Mouse (Mus musculus) kidney, adult 8-10 months (tissue): ENCODE measurements at regions not wholly inside any gene's neighbourhood (a gene's known extent, or its start where the extent isn't known, plus 50 kb on each side); places are given as distances from the start of the nearest gene placed in this dataset.

Experiments
- DNase-seq, 2 experiments: peaks; one replicate each; pipeline ENCODE4 v3.0.0; 2022

GRCm38 (mm10) chrX:167152611-167153010 is 56.5 kb downstream of the Tmsb4x start:
- DNase-seq, result peak; percentile 19 to 20

DNA sequence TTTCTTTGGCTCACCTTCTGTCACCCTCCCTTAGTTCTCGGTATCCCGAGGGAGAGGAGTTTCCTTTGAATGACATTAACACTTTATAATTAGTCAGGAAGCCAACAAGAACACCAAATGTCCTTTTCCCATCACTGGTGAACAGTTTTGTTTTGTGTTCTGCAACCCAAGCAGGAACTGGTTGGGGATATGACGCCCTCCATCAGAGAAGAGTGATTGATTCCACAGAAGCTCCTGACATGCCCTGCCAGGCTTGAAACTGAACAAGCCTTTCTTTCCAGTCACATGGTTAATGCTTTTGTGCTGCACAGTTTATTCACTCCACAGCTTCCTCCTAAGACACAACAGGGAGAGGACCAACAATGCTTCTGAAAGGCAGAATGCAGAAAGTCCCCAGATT is 57.8 kb downstream of the Tmsb4x start:
- DNase-seq, result no peak

GRCm38 (mm10) chrX:167149400-167149799 is 59.7 kb downstream of the Tmsb4x start:
- DNase-seq, result no peak

GRCm38 (mm10) chrX:167146513-167147360 is 62.4 kb downstream of the Tmsb4x start:
- DNase-seq, result no peak

DNA sequence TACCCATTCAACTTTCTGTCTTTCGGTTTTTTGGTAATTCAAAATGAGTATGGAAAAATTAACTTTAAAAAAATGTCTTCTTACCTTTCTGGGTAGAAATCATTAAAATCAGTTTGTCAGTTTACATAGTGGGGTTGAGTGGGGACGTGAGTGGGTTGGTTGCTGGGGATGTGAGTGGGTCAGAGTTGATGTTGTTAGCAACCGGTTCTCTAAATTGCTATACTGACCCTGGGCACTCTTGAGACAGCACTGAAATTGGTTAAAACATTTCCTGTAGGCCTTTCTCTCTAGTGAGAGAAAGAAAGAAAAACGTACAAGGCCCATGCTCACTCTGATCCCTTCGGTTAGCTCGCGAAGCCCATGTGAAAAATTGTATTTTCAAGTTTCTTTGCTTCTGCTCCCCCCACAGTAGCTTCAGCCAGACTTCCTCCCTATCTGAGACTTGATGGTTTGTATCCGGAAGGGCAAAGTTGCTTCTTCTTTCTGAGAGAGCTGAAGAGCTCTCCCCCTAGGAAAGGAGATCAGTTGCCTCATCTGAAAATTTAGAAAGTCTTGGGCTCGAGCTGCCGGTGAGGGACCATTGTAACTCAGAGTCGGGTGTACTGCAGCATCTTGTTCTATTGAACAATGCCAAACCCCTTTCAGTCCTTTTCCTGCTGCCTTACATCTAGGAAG is 63.5 kb downstream of the Tmsb4x start:
- no peak for DNase-seq

- no peak for DNase-seq
These were observed 70.0 kb downstream of the Tmsb4x start for GRCm38 (mm10) chrX:167139110-167139509.

- DNase-seq, result no peak
These were observed 74.9 kb downstream of the Tmsb4x start for GRCm38 (mm10) chrX:167134250-167134649.

DNA sequence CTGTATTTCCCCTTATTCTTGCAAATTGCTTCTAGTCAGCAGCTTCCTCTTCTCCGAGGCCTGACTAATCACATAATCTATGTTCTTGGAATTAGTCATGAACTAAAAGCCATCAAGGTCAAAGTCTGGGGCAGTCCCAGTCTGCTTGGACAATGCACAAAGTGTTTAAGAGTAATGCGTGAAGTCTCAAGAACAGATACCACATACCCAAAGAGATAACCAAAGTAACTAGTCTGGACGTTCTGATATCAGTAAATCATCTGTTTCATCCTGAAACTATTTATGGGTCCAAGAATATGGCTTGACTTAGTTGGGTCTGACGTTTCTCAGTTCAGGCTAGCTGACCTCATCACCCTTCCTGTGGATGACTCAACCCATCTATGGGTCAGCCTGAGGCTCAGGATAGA is 76.1 kb downstream of the Tmsb4x start:
- DNase-seq, result no peak

- DNase-seq, result no peak
These were observed 77.8 kb downstream of the Tmsb4x start for GRCm38 (mm10) chrX:167131317-167131716.

GRCm38 (mm10) chrX:167130601-167131000 is 78.5 kb downstream of the Tmsb4x start:
- no peak for DNase-seq

DNA sequence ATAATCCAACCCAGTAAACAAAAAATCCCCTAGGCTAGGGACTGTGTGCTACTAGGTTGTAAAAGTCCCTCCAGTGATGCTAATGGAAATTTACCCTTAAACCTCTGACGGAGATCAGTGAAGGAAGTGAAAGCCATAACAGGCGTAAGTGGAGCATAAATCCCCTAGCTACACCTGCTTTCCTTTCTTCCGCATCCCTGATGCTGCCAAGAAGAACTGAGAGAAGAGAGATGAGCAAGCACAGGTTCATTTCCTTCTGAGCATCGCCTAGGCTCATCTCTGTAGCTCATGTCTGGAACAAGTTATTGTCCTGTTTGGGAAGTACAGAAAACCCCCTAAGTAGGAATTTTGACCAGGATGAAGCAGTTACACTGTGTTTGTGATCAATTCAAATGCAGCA is 89.8 kb downstream of the Tmsb4x start:
- no peak for DNase-seq

GRCm38 (mm10) chrX:167115096-167115495 is 94.0 kb downstream of the Tmsb4x start:
- no peak for DNase-seq

GRCm38 (mm10) chrX:167111059-167111871 is 97.8 kb downstream of the Tmsb4x start:
- DNase-seq, result no peak

- DNase-seq, result no peak
These were observed 100.8 kb downstream of the Tmsb4x start for GRCm38 (mm10) chrX:167108356-167108755.

DNA sequence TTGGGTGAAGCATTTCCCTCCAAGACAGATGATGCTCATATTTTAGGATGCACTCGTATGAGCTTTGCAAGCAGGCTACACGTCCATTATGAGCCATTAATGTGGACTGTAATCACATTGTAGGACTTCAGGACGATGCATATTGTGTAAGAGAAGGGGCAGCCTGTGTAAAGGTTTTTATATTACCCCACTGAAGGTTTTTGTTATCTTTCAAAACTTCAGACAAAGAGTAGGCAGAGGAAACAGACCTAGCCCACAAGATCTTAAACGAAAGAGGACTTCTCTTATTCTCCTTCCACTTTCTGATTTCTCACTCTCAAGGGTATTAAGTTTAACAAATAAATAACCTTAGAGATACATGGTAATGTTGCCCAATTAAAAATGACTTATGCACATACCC is 101.6 kb downstream of the Tmsb4x start:
- DNase-seq, result no peak

DNA sequence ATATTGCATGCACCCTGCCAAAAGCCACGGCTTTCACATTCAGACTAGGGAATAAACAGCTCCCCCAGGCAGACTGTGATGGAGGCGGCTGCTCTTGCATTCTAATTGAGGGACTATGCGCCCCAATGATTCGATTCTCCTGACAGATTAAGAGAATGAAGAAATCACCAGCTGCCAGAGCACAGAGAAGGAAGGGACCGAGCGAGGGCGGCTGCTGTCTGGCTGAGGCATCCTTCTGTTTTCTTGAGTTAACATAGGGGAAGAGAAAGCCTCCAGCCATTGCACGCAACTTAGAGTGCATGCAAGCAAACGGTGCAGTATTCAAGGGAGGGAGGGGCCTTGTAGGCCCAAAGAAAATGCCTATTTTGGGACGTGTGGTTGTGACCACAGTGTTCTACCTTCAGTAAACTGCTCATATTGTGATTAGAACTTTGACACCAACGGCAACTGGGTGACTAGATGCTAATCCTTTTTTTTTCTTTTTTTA is 103.1 kb downstream of the Tmsb4x start:
- no peak for DNase-seq

- no peak for DNase-seq
These were observed 103.8 kb downstream of the Tmsb4x start for GRCm38 (mm10) chrX:167105354-167105753.

- DNase-seq, result no peak
These were observed 104.9 kb downstream of the Tmsb4x start for GRCm38 (mm10) chrX:167104247-167104621.

DNA sequence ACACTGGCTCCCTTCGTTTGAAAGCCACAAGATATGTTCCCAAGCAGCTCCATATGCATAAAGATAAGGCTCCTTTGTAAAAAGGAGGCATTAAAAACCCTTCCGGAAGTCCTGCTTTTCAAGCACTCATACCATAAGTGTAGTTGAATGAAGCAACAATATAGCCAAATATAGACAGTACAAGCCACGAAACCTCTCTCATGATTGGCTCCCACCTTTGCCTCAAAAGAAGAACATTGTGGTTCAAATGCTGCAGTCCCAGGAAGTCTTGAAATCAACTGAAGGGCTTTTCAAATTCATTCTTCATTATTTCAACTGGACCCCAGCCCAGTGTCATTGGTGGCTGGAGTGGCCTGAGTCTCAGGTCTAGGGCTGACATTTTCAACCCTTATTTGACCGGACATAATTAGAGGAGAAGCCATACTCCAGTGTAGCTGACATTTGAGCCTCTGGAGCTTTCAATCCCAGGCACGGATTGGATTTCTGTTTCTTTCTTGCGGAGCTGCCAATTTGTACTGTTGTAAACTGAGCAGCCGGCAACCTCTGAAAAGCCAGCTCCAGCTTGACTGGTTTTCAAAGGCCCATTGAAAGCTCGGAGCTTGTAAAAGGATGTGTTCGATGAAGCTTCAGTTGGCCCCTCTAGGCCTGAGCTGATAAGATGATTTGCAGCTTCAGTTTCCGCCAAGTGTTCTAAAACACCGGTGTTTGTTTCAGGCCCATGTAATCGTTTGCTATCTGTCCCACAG is 105.4 kb downstream of the Tmsb4x start:
- no peak for DNase-seq

- no peak for DNase-seq
These were observed 107.2 kb downstream of the Tmsb4x start for GRCm38 (mm10) chrX:167101929-167102328.

DNA sequence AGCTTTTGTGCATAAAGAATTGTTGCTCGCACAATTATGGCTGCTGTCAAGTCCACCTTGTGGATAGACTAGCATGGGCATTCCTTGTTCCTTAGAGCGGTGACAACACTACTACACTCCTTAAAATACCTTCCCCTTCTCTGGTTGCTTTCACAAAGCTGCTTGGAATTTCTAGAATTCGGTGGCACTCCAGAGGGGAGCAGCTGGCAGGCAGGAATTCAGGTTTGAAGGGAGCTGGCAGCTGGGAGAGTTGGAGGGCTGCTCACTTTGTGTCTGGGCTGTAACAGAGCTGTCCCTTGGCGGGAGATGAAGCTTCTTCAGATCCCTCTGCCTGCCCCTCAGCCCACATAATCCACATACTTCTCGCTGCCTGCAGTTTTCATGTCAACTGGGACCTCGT is 109.7 kb downstream of the Tmsb4x start:
- no peak for DNase-seq

DNA sequence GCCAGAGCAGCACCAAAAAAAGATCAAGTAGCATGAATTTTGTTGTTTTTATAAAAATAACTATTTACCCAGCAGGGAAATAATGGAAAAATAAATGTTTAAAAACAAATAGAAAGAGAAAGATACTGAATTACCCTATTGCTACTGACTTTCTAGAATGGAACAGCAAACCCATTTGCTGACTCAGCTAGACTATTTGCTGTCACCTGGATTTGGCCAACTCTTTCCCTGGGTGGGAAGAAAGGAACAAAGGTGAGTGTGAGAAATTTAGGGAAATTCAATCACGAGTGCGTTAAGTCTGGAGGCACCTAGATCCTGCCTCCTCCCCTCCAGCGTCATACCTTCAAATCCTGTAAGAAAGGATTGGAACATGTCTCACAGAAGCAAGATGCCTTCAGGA is 110.2 kb downstream of the Tmsb4x start:
- DNase-seq, result no peak

GRCm38 (mm10) chrX:167091841-167092240 is 117.3 kb downstream of the Tmsb4x start:
- DNase-seq, result peak; percentile 36 to 45
